Comparison of ENCODE assay signal across 8 mouse cellular contexts in genomic region chr2:84740608-84741333, GRCm38 (mm10). TPM values are rescaled to one million over a fixed set of nuclear protein-coding genes. Genes with fewer than 3 reads are reported as not detected.
DNase-seq lines count a peak whose midpoint lies in the region; ATAC-seq lines count a peak whose summit lies in the region.

No protein-coding gene starts in this region.

- no peak for ATAC-seq in forebrain, embryonic 15.5 days (replicated peaks)
- no peak for ATAC-seq in kidney, embryonic 15.5 days (replicated peaks; ENCODE audit: low FRiP score)

- WGBS in forebrain, embryonic 15.5 days = 55% methylated on average over 15 of the region's 15 CpGs
- 62% methylated on average over 15 of the region's 15 CpGs for WGBS in kidney, embryonic 15.5 days

- H3K9me3 ChIP-seq in forebrain, embryonic 15.5 days = no peaks in the 10 kb centered on the region
- H3K9me3 ChIP-seq in kidney, embryonic 15.5 days (replicated peaks) = no peaks in the 10 kb centered on the region

- H3K4me1 ChIP-seq in forebrain, embryonic 15.5 days = peaks cover 69% of the 10 kb centered on the region
- H3K4me1 ChIP-seq in kidney, embryonic 15.5 days = peaks cover 75% of the 10 kb centered on the region

- no peaks in the 10 kb centered on the region for H3K27me3 ChIP-seq in forebrain, embryonic 15.5 days
- no peaks in the 10 kb centered on the region for H3K27me3 ChIP-seq in kidney, embryonic 15.5 days

- peak overlapping the region; percentile 93; the same call in 1 of the 2 replicates for H3K4me3 ChIP-seq in forebrain, embryonic 15.5 days
- H3K4me3 ChIP-seq in kidney, embryonic 15.5 days (replicated peaks) = peak overlapping the region; percentile 96

- H3K4me2 ChIP-seq in forebrain, embryonic 15.5 days (replicated peaks) = peak overlapping the region; percentile 94
- H3K4me2 ChIP-seq in kidney, embryonic 15.5 days = peak overlapping the region; percentile 75

- H3K9ac ChIP-seq in forebrain, embryonic 15.5 days (replicated peaks) = no peak overlapping the region
- H3K9ac ChIP-seq in kidney, embryonic 15.5 days = peak overlapping the region; percentile 99; the same call in 1 of the 2 replicates

- peak overlapping the region; percentile 99 for H3K27ac ChIP-seq in forebrain, embryonic 15.5 days (replicated peaks)
- H3K27ac ChIP-seq in kidney, embryonic 15.5 days = peak overlapping the region; percentile 100

- DNase-seq in adrenal gland, postnatal 10 days = peak; percentile 28
- DNase-seq in adrenal gland, postnatal 25 days = no peak
- DNase-seq in ES-CJ7 (ENCODE audit: low read depth, low spot score) = peak; percentile 83
- DNase-seq in mesoderm, embryonic 11.5 days (ENCODE audit: low read depth, low spot score) = peak; percentile 27
- no peak for DNase-seq in frontal cortex, postnatal 25 days (ENCODE audit: low spot score in 2 of 2)
- DNase-seq in gastrocnemius, postnatal 4 days (ENCODE audit: low spot score in 2 of 2) = no peak

- peaks cover 3% of the 10 kb centered on the region; the same call in 1 of the 2 replicates for H3K36me3 ChIP-seq in forebrain, embryonic 15.5 days
- peaks cover 17% of the 10 kb centered on the region for H3K36me3 ChIP-seq in kidney, embryonic 15.5 days

RNA-seq across cellular contexts. Expression of gene Gm19426, which starts 2.7 kb away (rescaled TPM):
- total RNA-seq in adrenal gland, postnatal 10 days (2021) = 1 to 10 TPM; 3.1 to 7.9 TPM
- 3.9 and 4.2 TPM in 2 replicates for total RNA-seq in adrenal gland, postnatal 25 days (2021)
- 5.6 TPM in 2 replicates for polyA plus RNA-seq in forebrain, embryonic 15.5 days (2015; fragmentation: Nextera tagmentation; extraction: Ambion mirVana)
- polyA plus RNA-seq in kidney, embryonic 15.5 days (2015; fragmentation: Nextera tagmentation; extraction: Ambion mirVana) = 13.2 and 13.7 TPM in 2 replicates
- 1 to 10 TPM; 4.0 to 6.3 TPM for total RNA-seq in gastrocnemius, postnatal 4 days (2021)

RNA-seq across cellular contexts. Expression of gene Ypel4, which starts 6.9 kb away (rescaled TPM):
- 1 to 10 TPM; 4.2 to 7.9 TPM for total RNA-seq in adrenal gland, postnatal 10 days (2021)
- total RNA-seq in adrenal gland, postnatal 25 days (2021) = 8.5 and 9.3 TPM in 2 replicates
- 20.7 and 21.2 TPM in 2 replicates for polyA plus RNA-seq in forebrain, embryonic 15.5 days (2015; fragmentation: Nextera tagmentation; extraction: Ambion mirVana)
- 8.7 and 9.4 TPM in 2 replicates for polyA plus RNA-seq in kidney, embryonic 15.5 days (2015; fragmentation: Nextera tagmentation; extraction: Ambion mirVana)
- total RNA-seq in gastrocnemius, postnatal 4 days (2021) = under 1 TPM; 0.74 to 0.78 TPM

RNA-seq across cellular contexts. Expression of gene Clp1, which starts 13.6 kb away (rescaled TPM):
- total RNA-seq in adrenal gland, postnatal 10 days (2021) = 10 to 100 TPM; 15.5 to 15.9 TPM
- total RNA-seq in adrenal gland, postnatal 25 days (2021) = 12.3 and 13.9 TPM in 2 replicates
- 30.1 and 30.4 TPM in 2 replicates for polyA plus RNA-seq in forebrain, embryonic 15.5 days (2015; fragmentation: Nextera tagmentation; extraction: Ambion mirVana)
- polyA plus RNA-seq in kidney, embryonic 15.5 days (2015; fragmentation: Nextera tagmentation; extraction: Ambion mirVana) = 29.1 and 31.6 TPM in 2 replicates
- total RNA-seq in gastrocnemius, postnatal 4 days (2021) = 1 to 10 TPM; 6.8 to 8.6 TPM

RNA-seq across cellular contexts. Expression of gene Zdhhc5, which starts 25.8 kb away (rescaled TPM):
- 10 to 100 TPM; 48.9 to 49.5 TPM for total RNA-seq in adrenal gland, postnatal 10 days (2021)
- total RNA-seq in adrenal gland, postnatal 25 days (2021) = 62.3 and 62.9 TPM in 2 replicates
- 19.3 and 19.7 TPM in 2 replicates for polyA plus RNA-seq in forebrain, embryonic 15.5 days (2015; fragmentation: Nextera tagmentation; extraction: Ambion mirVana)
- 29.8 and 30.2 TPM in 2 replicates for polyA plus RNA-seq in kidney, embryonic 15.5 days (2015; fragmentation: Nextera tagmentation; extraction: Ambion mirVana)
- total RNA-seq in gastrocnemius, postnatal 4 days (2021) = 10 to 100 TPM; 45.1 to 50.9 TPM

RNA-seq across cellular contexts. Expression of gene Serping1, which starts 34.5 kb away (rescaled TPM):
- 100 to 1,000 TPM in 1 of 2 experiments, 10 to 100 TPM in 1; 79.2 to 110 TPM for total RNA-seq in adrenal gland, postnatal 10 days (2021)
- 31.8 and 33.5 TPM in 2 replicates for total RNA-seq in adrenal gland, postnatal 25 days (2021)
- polyA plus RNA-seq in forebrain, embryonic 15.5 days (2015; fragmentation: Nextera tagmentation; extraction: Ambion mirVana) = 21.7 and 25.4 TPM in 2 replicates
- 86.7 and 109 TPM in 2 replicates for polyA plus RNA-seq in kidney, embryonic 15.5 days (2015; fragmentation: Nextera tagmentation; extraction: Ambion mirVana)
- total RNA-seq in gastrocnemius, postnatal 4 days (2021) = 10 to 100 TPM; 67.9 to 78.7 TPM

Comparison
In these comparisons a context has a peak if more than half of its experiments do, and no peak if none do; other contexts are left out.
1. DNase-seq: peak in adrenal gland, postnatal 10 days (single experiment), ES-CJ7 (single experiment) and mesoderm, embryonic 11.5 days (single experiment); none in adrenal gland, postnatal 25 days (single experiment), frontal cortex, postnatal 25 days (0 of 2) and gastrocnemius, postnatal 4 days (0 of 2).